In genomic region chr10:5096996-5097753, GRCm38 (mm10) we compare ENCODE assay signal across 11 mouse cellular contexts. TPM values are rescaled to one million over a fixed set of nuclear protein-coding genes. Genes with fewer than 3 reads are reported as not detected.
DNase-seq lines count a peak whose midpoint lies in the region; ATAC-seq and TF ChIP-seq lines count a peak whose summit lies in the region.
"Had no signal": no experiment of that assay in that cellular context is flagged by ENCODE, and none has a peak within 500 bp of the region (broad histone marks: within the 10 kb centered on the region; RNA-seq: fewer than 3 reads in every experiment).

No protein-coding gene starts in this region.

- no peak for TF ChIP-seq CTCF in forebrain, postnatal 0 days (IDR thresholded peaks at IDR 0.05; ENCODE audit: low read depth)
- TF ChIP-seq CTCF in midbrain, postnatal 0 days (IDR thresholded peaks at IDR 0.05), result no peak

- WGBS in forebrain, postnatal 0 days, result 70% methylated on average over 10 of the region's 10 CpGs
- 69% methylated on average over 10 of the region's 10 CpGs for whole genome bisulfite sequencing in forebrain, embryonic 16.5 days
- WGBS in midbrain, postnatal 0 days, result 77% methylated on average over 10 of the region's 10 CpGs
- 76% methylated on average over 10 of the region's 10 CpGs for WGBS in midbrain, embryonic 16.5 days

- intact Hi-C loops in heart, postnatal 25 days (cut with DNase I), result no loop called here

- H3K27me3 ChIP-seq in forebrain, postnatal 0 days (ENCODE audit: insufficient read depth, low read length), result no peaks in the 10 kb centered on the region
- no peaks in the 10 kb centered on the region for H3K27me3 ChIP-seq in forebrain, embryonic 16.5 days (replicated peaks; ENCODE audit: control insufficient read depth, insufficient read depth, low read length)
- H3K27me3 ChIP-seq in midbrain, postnatal 0 days (ENCODE audit: insufficient read depth, low read length), result no peaks in the 10 kb centered on the region
- H3K27me3 ChIP-seq in midbrain, embryonic 16.5 days (ENCODE audit: control insufficient read depth, insufficient read depth, low read depth, low read length), result no peaks in the 10 kb centered on the region
- H3K27me3 ChIP-seq: CH12.LX had no signal

- peak; percentile 32; the same call in 1 of the 2 replicates for ATAC-seq in forebrain, postnatal 0 days
- no peak for ATAC-seq in forebrain, embryonic 16.5 days
- ATAC-seq in midbrain, postnatal 0 days (ENCODE audit: low FRiP score), result no peak
- no peak for ATAC-seq in midbrain, embryonic 16.5 days

- DNase-seq in forebrain, postnatal 0 days, result peak; percentile 25
- peak; percentile 40 for DNase-seq in midbrain, postnatal 0 days (ENCODE audit: low spot score)
- peak; percentile 26 for DNase-seq in heart, postnatal 25 days (ENCODE audit: low spot score)
- DNase-seq in right cerebral cortex, postnatal 4 days, result peak; percentile 24
- DNase-seq in spleen, adult 12 weeks (ENCODE audit: low spot score), result no peak
- DNase-seq in embryo, embryonic 10 days (ENCODE audit: low spot score), result no peak

- H3K9ac ChIP-seq in forebrain, postnatal 0 days, result no peak overlapping the region
- no peak overlapping the region for H3K9ac ChIP-seq in forebrain, embryonic 16.5 days (replicated peaks; ENCODE audit: low read depth, low read length)
- no peak overlapping the region for H3K9ac ChIP-seq in midbrain, postnatal 0 days (replicated peaks; ENCODE audit: low read length, poor library complexity, severe bottlenecking)
- no peak overlapping the region for H3K9ac ChIP-seq in midbrain, embryonic 16.5 days (ENCODE audit: low read depth, low read length)

- no peak overlapping the region for H3K27ac ChIP-seq in forebrain, postnatal 0 days (ENCODE audit: low read depth, low read length)
- H3K27ac ChIP-seq in forebrain, embryonic 16.5 days (ENCODE audit: low read length), result no peak overlapping the region
- H3K27ac ChIP-seq in midbrain, postnatal 0 days (ENCODE audit: low read depth, low read length), result no peak overlapping the region
- H3K27ac ChIP-seq in midbrain, embryonic 16.5 days (ENCODE audit: low read length), result no peak overlapping the region

- no peak overlapping the region for H3K4me2 ChIP-seq in forebrain, postnatal 0 days (ENCODE audit: low read depth)
- no peak overlapping the region for H3K4me2 ChIP-seq in forebrain, embryonic 16.5 days (ENCODE audit: low read length)
- no peak overlapping the region for H3K4me2 ChIP-seq in midbrain, postnatal 0 days (ENCODE audit: low read depth, low read length, poor library complexity, severe bottlenecking)
- H3K4me2 ChIP-seq in midbrain, embryonic 16.5 days (ENCODE audit: low read length), result no peak overlapping the region

- no peaks in the 10 kb centered on the region for H3K4me1 ChIP-seq in forebrain, postnatal 0 days (ENCODE audit: insufficient read depth)
- no peaks in the 10 kb centered on the region for H3K4me1 ChIP-seq in forebrain, embryonic 16.5 days (replicated peaks; ENCODE audit: control insufficient read depth, insufficient read depth, low read length)
- no peaks in the 10 kb centered on the region for H3K4me1 ChIP-seq in midbrain, postnatal 0 days (ENCODE audit: insufficient read depth, low read length)
- no peaks in the 10 kb centered on the region for H3K4me1 ChIP-seq in midbrain, embryonic 16.5 days (ENCODE audit: control insufficient read depth, insufficient read depth, low read length)

- no peaks in the 10 kb centered on the region for H3K9me3 ChIP-seq in forebrain, postnatal 0 days (ENCODE audit: low read length)
- H3K9me3 ChIP-seq in forebrain, embryonic 16.5 days (ENCODE audit: control insufficient read depth, low read length), result no peaks in the 10 kb centered on the region
- H3K9me3 ChIP-seq in midbrain, postnatal 0 days (ENCODE audit: low read length), result no peaks in the 10 kb centered on the region
- H3K9me3 ChIP-seq in midbrain, embryonic 16.5 days (replicated peaks; ENCODE audit: control insufficient read depth, low read length, poor library complexity, severe bottlenecking), result no peaks in the 10 kb centered on the region

- H3K4me3 ChIP-seq in forebrain, postnatal 0 days (ENCODE audit: low read depth, low read length), result no peak overlapping the region
- H3K4me3 ChIP-seq in forebrain, embryonic 16.5 days (replicated peaks; ENCODE audit: low read length), result no peak overlapping the region
- H3K4me3 ChIP-seq in midbrain, postnatal 0 days (ENCODE audit: low read depth, low read length), result no peak overlapping the region
- H3K4me3 ChIP-seq in midbrain, embryonic 16.5 days (ENCODE audit: low read depth, low read length), result no peak overlapping the region

- no peaks in the 10 kb centered on the region; the same call in 1 of the 2 replicates for H3K36me3 ChIP-seq in forebrain, postnatal 0 days (ENCODE audit: insufficient read depth)
- no peaks in the 10 kb centered on the region for H3K36me3 ChIP-seq in forebrain, embryonic 16.5 days (ENCODE audit: control insufficient read depth, insufficient read depth)
- H3K36me3 ChIP-seq in midbrain, postnatal 0 days (ENCODE audit: insufficient read depth, low read length), result peaks cover 25% of the 10 kb centered on the region; the same call in 1 of the 2 replicates
- peaks cover 6% of the 10 kb centered on the region; the same call in 1 of the 2 replicates for H3K36me3 ChIP-seq in midbrain, embryonic 16.5 days (ENCODE audit: control insufficient read depth, insufficient read depth, low read length)

RNA-seq across cellular contexts. Expression of gene Gm10097, which starts 28.2 kb away (rescaled TPM):
- 0.10 TPM in 1 of 2 replicates, not detected in the other for total RNA-seq in forebrain, postnatal 0 days (2014; rRNA removed)
- polyA plus RNA-seq in forebrain, postnatal 0 days (2015; fragmentation: Nextera tagmentation; extraction: Ambion mirVana), result not detected in 2 replicates
- polyA plus RNA-seq in forebrain, embryonic 16.5 days (2015; fragmentation: Nextera tagmentation; extraction: Ambion mirVana), result 0.08 TPM in 1 of 2 replicates, not detected in the other
- total RNA-seq in midbrain, postnatal 0 days (2014; rRNA removed), result not detected in 2 replicates
- polyA plus RNA-seq in midbrain, postnatal 0 days (2015; fragmentation: Nextera tagmentation; extraction: Ambion mirVana), result 0.10 TPM in 1 of 2 replicates, not detected in the other
- polyA plus RNA-seq in midbrain, embryonic 16.5 days (2015; fragmentation: Nextera tagmentation; extraction: Ambion mirVana), result 0.19 TPM in 2 replicates
- under 1 TPM; 0.44 to 0.45 TPM for total RNA-seq in heart, postnatal 25 days (2021)
- total RNA-seq: CH12.LX; layer of hippocampus, postnatal 36 days had no signal
- polyA plus RNA-seq: frontal cortex, adult 2 months had no signal

Comparison
In these comparisons a context has a peak if more than half of its experiments do, and no peak if none do; other contexts are left out.
1. DNase-seq: peak in forebrain, postnatal 0 days (single experiment), midbrain, postnatal 0 days (single experiment), heart, postnatal 25 days (single experiment) and right cerebral cortex, postnatal 4 days (single experiment); none in spleen, adult 12 weeks (single experiment) and embryo, embryonic 10 days (single experiment).